25 mouse cellular contexts compared by ENCODE assay signal in genomic region chr8:13181691-13181976, GRCm38 (mm10). TPM values are rescaled to one million over a fixed set of nuclear protein-coding genes. Genes with fewer than 3 reads are reported as not detected.
DNase-seq lines count a peak whose midpoint lies in the region; ATAC-seq and TF ChIP-seq lines count a peak whose summit lies in the region.
"Had no signal": no experiment of that assay in that cellular context is flagged by ENCODE, and none has a peak within 500 bp of the region (broad histone marks: within the 10 kb centered on the region; RNA-seq: fewer than 3 reads in every experiment).

No protein-coding gene starts in this region.

- no peak overlapping the region for H3K4me2 ChIP-seq in heart, embryonic 12.5 days
- H3K4me2 ChIP-seq in heart, postnatal 0 days (ENCODE audit: low read depth, low read length): no peak overlapping the region
- H3K4me2 ChIP-seq in liver, embryonic 16.5 days (ENCODE audit: low read depth, low read length): no peak overlapping the region
- H3K4me2 ChIP-seq in forebrain, embryonic 13.5 days: no peak overlapping the region
- H3K4me2 ChIP-seq: forebrain, embryonic 15.5 days; hindbrain, embryonic 15.5 days; lung, embryonic 15.5 days; midbrain, embryonic 11.5 days had no signal

- H3K9ac ChIP-seq in heart, embryonic 12.5 days: no peak overlapping the region
- H3K9ac ChIP-seq in heart, postnatal 0 days (replicated peaks; ENCODE audit: low read depth, low read length): no peak overlapping the region
- H3K9ac ChIP-seq in liver, embryonic 16.5 days (ENCODE audit: low read depth, low read length): no peak overlapping the region
- no peak overlapping the region for H3K9ac ChIP-seq in forebrain, embryonic 13.5 days
- H3K9ac ChIP-seq: forebrain, embryonic 15.5 days; hindbrain, embryonic 15.5 days; lung, embryonic 15.5 days had no signal

- H3K27ac ChIP-seq in heart, embryonic 12.5 days (ENCODE audit: poor library complexity, severe bottlenecking): peak overlapping the region; percentile 84
- peak overlapping the region; percentile 56; the same call in 1 of the 2 replicates for H3K27ac ChIP-seq in heart, postnatal 0 days (ENCODE audit: low read depth)
- H3K27ac ChIP-seq in liver, embryonic 16.5 days (ENCODE audit: low read length): no peak overlapping the region
- H3K27ac ChIP-seq in forebrain, embryonic 13.5 days: no peak overlapping the region
- H3K27ac ChIP-seq: forebrain, embryonic 15.5 days; hindbrain, embryonic 10.5 days; hindbrain, embryonic 15.5 days; lung, embryonic 15.5 days had no signal

- no peak for DNase-seq in heart, postnatal 36 days
- DNase-seq in heart, postnatal 0 days (ENCODE audit: low spot score): no peak
- no peak for DNase-seq in heart, postnatal 25 days (ENCODE audit: low spot score)
- peak; percentile 54 for DNase-seq in adipocyte (ENCODE audit: low spot score)
- DNase-seq: adrenal gland, adult 8-10 months; cerebellum, adult 8-10 months; cerebellum, postnatal 25 days; gastrocnemius, postnatal 10 days; kidney, adult 11 months; kidney, postnatal 14 days; layer of hippocampus, adult 9-11 months; spleen, adult 18-20 months; thymus, postnatal 14 days had no signal

- intact Hi-C loops in heart, postnatal 36 days (cut with DNase I): no loop called here
- intact Hi-C loops in heart, postnatal 25 days (cut with DNase I): no loop called here

- no peaks in the 10 kb centered on the region for H3K27me3 ChIP-seq in heart, embryonic 12.5 days (replicated peaks)
- H3K27me3 ChIP-seq in heart, postnatal 0 days (ENCODE audit: control insufficient read depth, insufficient read depth, low read length): no peaks in the 10 kb centered on the region
- H3K27me3 ChIP-seq in liver, embryonic 16.5 days (ENCODE audit: control insufficient read depth, insufficient read depth, low read depth, low read length): no peaks in the 10 kb centered on the region
- H3K27me3 ChIP-seq in forebrain, embryonic 13.5 days: no peaks in the 10 kb centered on the region
- H3K27me3 ChIP-seq: forebrain, embryonic 15.5 days; hindbrain, embryonic 15.5 days; lung, embryonic 15.5 days had no signal

- H3K36me3 ChIP-seq in heart, embryonic 12.5 days: peaks cover 33% of the 10 kb centered on the region
- peaks cover 5% of the 10 kb centered on the region for H3K36me3 ChIP-seq in heart, postnatal 0 days (replicated peaks; ENCODE audit: control insufficient read depth, insufficient read depth, low read length)
- H3K36me3 ChIP-seq in liver, embryonic 16.5 days (ENCODE audit: control insufficient read depth, insufficient read depth): peaks cover 3% of the 10 kb centered on the region; the same call in 1 of the 2 replicates
- peaks cover 44% of the 10 kb centered on the region for H3K36me3 ChIP-seq in forebrain, embryonic 13.5 days (ENCODE audit: poor library complexity, severe bottlenecking)

- H3K4me1 ChIP-seq in heart, embryonic 12.5 days (replicated peaks): peaks cover 27% of the 10 kb centered on the region
- peaks cover 24% of the 10 kb centered on the region for H3K4me1 ChIP-seq in heart, postnatal 0 days (ENCODE audit: control insufficient read depth, insufficient read depth)
- H3K4me1 ChIP-seq in liver, embryonic 16.5 days (ENCODE audit: control insufficient read depth, low read depth, low read length): peaks cover 4% of the 10 kb centered on the region; the same call in 1 of the 2 replicates
- H3K4me1 ChIP-seq in forebrain, embryonic 13.5 days: no peaks in the 10 kb centered on the region
- H3K4me1 ChIP-seq: forebrain, embryonic 15.5 days; hindbrain, embryonic 10.5 days; hindbrain, embryonic 15.5 days; lung, embryonic 15.5 days had no signal

- ATAC-seq in heart, embryonic 12.5 days (ENCODE audit: insufficient number of reproducible peaks, low FRiP score): no peak
- no peak for ATAC-seq in heart, postnatal 0 days (ENCODE audit: insufficient read depth, low read depth)
- 0 out of 2 replicates have a peak, but pooled peaks have one; percentile 40 for ATAC-seq in liver, embryonic 16.5 days (ENCODE audit: low read depth)
- no peak for ATAC-seq in forebrain, embryonic 13.5 days
- ATAC-seq: activated CD4-positive, CD25-positive, alpha-beta regulatory T cell, adult 4 months; CD4-positive, CD25-positive, alpha-beta regulatory T cell, adult 4 months; forebrain, embryonic 15.5 days; inflammation-experienced regulatory T-cells, adult 6 months; midbrain, embryonic 16.5 days had no signal

- H3K9me3 ChIP-seq in heart, embryonic 12.5 days (replicated peaks): no peaks in the 10 kb centered on the region
- no peaks in the 10 kb centered on the region for H3K9me3 ChIP-seq in heart, postnatal 0 days (replicated peaks; ENCODE audit: control insufficient read depth, low read length)
- no peaks in the 10 kb centered on the region for H3K9me3 ChIP-seq in liver, embryonic 16.5 days (replicated peaks; ENCODE audit: control insufficient read depth, low read length)
- no peaks in the 10 kb centered on the region for H3K9me3 ChIP-seq in forebrain, embryonic 13.5 days (replicated peaks)
- H3K9me3 ChIP-seq: forebrain, embryonic 15.5 days; hindbrain, embryonic 10.5 days; hindbrain, embryonic 15.5 days; lung, embryonic 15.5 days had no signal

- 30% methylated on average over 2 of the region's 2 CpGs for WGBS in heart, embryonic 12.5 days
- 20% methylated on average over 2 of the region's 2 CpGs for WGBS in heart, postnatal 0 days
- WGBS in liver, embryonic 16.5 days (ENCODE audit: insufficient replicate concordance): 24% methylated on average over 2 of the region's 2 CpGs
- 52% methylated on average over 2 of the region's 2 CpGs for WGBS in forebrain, embryonic 13.5 days

- H3K4me3 ChIP-seq in heart, embryonic 12.5 days: no peak overlapping the region
- no peak overlapping the region for H3K4me3 ChIP-seq in heart, postnatal 0 days (ENCODE audit: low read depth, low read length)
- H3K4me3 ChIP-seq in liver, embryonic 16.5 days (ENCODE audit: low read depth, low read length): no peak overlapping the region
- no peak overlapping the region for H3K4me3 ChIP-seq in forebrain, embryonic 13.5 days
- H3K4me3 ChIP-seq: forebrain, embryonic 15.5 days; hindbrain, embryonic 10.5 days; hindbrain, embryonic 15.5 days; lung, embryonic 15.5 days had no signal

- TF ChIP-seq CTCF in heart, postnatal 0 days (IDR thresholded peaks at IDR 0.05; ENCODE audit: low read depth): no peak

- no peak for TF ChIP-seq EP300 in heart, postnatal 0 days (IDR thresholded peaks at IDR 0.05; ENCODE audit: low read depth)

RNA-seq across cellular contexts. Expression of gene Grtp1, which starts 18.8 kb away (rescaled TPM):
- 19.8 and 22.7 TPM in 2 replicates for polyA plus RNA-seq in heart, embryonic 12.5 days (2016; fragmentation: Nextera tagmentation; extraction: Ambion mirVana)
- 1 to 10 TPM; 4.8 to 4.9 TPM for total RNA-seq in heart, postnatal 36 days (2021)
- 4.4 and 9.9 TPM in 2 replicates for total RNA-seq in heart, postnatal 0 days (2014; rRNA removed; ENCODE audit: low replicate concordance)
- polyA plus RNA-seq in heart, postnatal 0 days (2015; fragmentation: Nextera tagmentation; extraction: Ambion mirVana): 10.0 and 11.9 TPM in 2 replicates
- total RNA-seq in heart, postnatal 25 days (2021): 1 to 10 TPM; 4.1 to 5.2 TPM
- 6.8 and 8.8 TPM in 2 replicates for polyA plus RNA-seq in liver, embryonic 16.5 days (2015; fragmentation: Nextera tagmentation; extraction: Ambion mirVana)
- 23.6 and 26.9 TPM in 2 replicates for polyA plus RNA-seq in forebrain, embryonic 13.5 days (2015; fragmentation: Nextera tagmentation; extraction: Ambion mirVana)

RNA-seq across cellular contexts. Expression of gene Lamp1, which starts 22.7 kb away (rescaled TPM):
- polyA plus RNA-seq in heart, embryonic 12.5 days (2016; fragmentation: Nextera tagmentation; extraction: Ambion mirVana): 364 and 372 TPM in 2 replicates
- 100 to 1,000 TPM; 403 to 406 TPM for total RNA-seq in heart, postnatal 36 days (2021)
- total RNA-seq in heart, postnatal 0 days (2014; rRNA removed; ENCODE audit: low replicate concordance): 317 and 327 TPM in 2 replicates
- 266 and 267 TPM in 2 replicates for polyA plus RNA-seq in heart, postnatal 0 days (2015; fragmentation: Nextera tagmentation; extraction: Ambion mirVana)
- total RNA-seq in heart, postnatal 25 days (2021): 100 to 1,000 TPM; 374 to 387 TPM
- polyA plus RNA-seq in liver, embryonic 16.5 days (2015; fragmentation: Nextera tagmentation; extraction: Ambion mirVana): 181 and 197 TPM in 2 replicates
- 194 and 201 TPM in 2 replicates for polyA plus RNA-seq in forebrain, embryonic 13.5 days (2015; fragmentation: Nextera tagmentation; extraction: Ambion mirVana)

Comparison
In these comparisons a context has a peak if more than half of its experiments do, and no peak if none do; other contexts are left out.
1. H3K27ac ChIP-seq: peak in heart, embryonic 12.5 days (single experiment) and heart, postnatal 0 days (single experiment); none in liver, embryonic 16.5 days (single experiment) and forebrain, embryonic 13.5 days (single experiment).